Mouse (Mus musculus): ENCODE results near the gene Trove2. TPM values are rescaled to one million over a fixed set of nuclear protein-coding genes. Genes with fewer than 3 reads are reported as not detected.

Gene Trove2
- polyA plus RNA-seq (2012): 0.14 and 0.16 TPM in 2 replicates

DNA sequence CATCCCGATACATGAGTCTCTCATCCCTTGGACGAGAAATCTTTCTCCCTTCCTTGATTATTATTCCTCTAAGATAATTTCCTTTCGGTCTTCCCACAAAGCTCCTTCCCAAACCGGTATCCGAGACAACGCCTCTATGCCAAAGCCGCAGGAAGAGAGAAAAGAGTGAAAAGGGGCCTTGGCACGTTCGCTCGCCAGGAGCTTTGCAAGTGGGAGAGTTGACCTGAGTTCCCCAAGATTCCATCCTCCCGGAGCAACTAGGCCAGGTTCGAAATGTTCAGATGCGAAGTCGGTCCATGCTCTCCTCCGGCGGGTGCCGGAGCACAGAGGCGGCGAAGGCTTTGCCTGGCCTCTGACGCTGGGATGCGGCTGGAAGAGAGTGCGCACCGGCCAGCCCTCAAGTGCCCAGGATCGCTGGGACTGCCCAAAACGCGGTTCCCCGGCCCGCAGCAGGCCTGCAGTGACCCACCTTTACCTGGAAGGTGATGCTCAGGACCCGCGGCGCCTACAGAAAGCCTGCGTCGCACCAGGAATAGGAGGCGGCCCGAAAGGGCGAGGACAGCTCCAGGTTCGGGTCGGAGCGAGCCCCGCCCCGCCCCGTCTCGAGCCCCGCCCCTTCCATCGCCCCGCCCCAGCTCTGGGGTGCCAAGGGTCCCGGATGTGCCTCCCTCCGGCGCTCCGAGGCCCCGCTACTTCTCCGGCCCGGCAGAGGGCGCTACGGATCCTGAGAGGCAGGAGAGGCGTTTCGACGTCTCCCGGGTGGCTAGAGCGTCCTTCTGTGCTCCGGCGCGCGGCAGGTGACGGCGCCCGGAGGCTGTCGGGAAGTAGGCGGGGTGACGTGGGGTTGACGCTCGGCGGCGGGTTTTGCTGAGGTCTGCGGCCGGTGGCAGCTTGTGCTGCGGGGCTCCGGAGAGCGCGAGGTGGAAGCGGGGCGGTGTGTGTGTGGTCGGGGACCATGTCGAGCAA, at the start of gene Trove2, which contains the start of gene Uchl5:
TSS of gene Trove2 (minus strand) at position 623 of the 966 bp plus-strand sequence.
TSS of gene Uchl5 (plus strand) at position 827 of the 966 bp plus-strand sequence.

DNA sequence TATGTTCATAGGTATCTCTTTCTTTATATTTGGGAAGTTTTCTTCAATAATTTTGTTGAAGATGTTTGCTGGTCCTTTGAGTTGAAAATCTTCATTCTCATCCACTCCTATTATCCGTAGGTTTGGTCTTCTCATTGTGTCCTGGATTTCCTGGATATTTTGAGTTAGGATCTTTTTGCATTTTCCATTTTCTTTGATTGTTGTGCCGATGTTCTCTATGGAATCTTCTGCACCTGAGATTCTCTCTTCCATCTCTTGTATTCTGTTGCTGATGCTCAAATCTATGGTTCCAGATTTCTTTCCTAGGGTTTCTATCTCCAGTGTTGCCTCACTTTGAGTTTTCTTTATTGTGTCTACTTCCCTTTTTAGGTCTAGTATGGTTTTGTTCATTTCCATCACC, 60.8 kb downstream of the Trove2 start, which contains the start of gene Glrx2:
TSS of gene Glrx2 (plus strand) at position 301 of the 400 bp plus-strand sequence.

DNA sequence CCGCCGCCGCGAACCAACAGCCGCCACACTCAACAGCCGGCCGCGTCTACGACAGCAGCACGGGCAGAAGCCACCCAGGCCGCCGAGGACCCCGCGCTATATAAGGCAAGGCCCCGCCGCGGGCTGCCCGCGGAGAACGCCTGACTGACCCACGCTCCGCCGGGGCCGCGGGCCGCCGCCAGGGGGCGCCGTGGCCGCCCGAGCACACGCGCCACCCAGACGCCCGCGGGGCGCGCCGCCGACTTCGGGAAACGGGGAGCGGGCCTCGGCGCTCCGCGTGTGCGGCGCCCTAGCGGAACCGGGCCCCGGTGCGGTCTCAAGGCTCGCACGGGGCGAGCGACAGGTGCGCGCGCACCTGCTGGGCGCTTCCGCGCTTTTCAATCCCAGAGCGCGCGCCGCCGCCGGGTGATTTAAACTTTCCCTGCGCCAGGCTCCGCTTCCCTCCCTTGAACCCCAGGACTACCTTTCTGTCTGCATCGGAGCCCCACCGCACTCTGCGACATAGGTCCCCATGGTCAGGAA, 74.1 kb downstream of the Trove2 start, which contains the start of gene Cdc73:
TSS of gene Cdc73 (minus strand) at position 153 of the 522 bp plus-strand sequence.

Other genes starting within 250 kb of the Trove2 start
- not detected in 2 replicates for gene B3galt2, start 136.4 kb downstream of the Trove2 start, polyA plus RNA-seq (2012)
- gene Cdc73, start 74.2 kb downstream of the Trove2 start, polyA plus RNA-seq (2012): 2.1 and 3.2 TPM in 2 replicates
- 76.1 and 83.6 TPM in 2 replicates for gene Glrx2, start 60.7 kb downstream of the Trove2 start, polyA plus RNA-seq (2012)
- gene Uchl5, start 204 bp upstream of the Trove2 start, polyA plus RNA-seq (2012): 180 and 203 TPM in 2 replicates
- gene Rgs2, start 227.1 kb upstream of the Trove2 start, polyA plus RNA-seq (2012): 216 and 253 TPM in 2 replicates